Mouse (Mus musculus) limb, embryonic 14.5 days (tissue): ENCODE data around the gene Prcd. TPM values are rescaled to one million over a fixed set of nuclear protein-coding genes. Genes with fewer than 3 reads are reported as not detected.

Source experiments
- ATAC-seq: fragments of 200-750 bp; cut with Nextera tagmentation; 2 replicates; pipeline ENCODE4 v1.8.0; 2017; ENCODE audit warnings: low read depth, moderate number of reproducible peaks, moderate TSS enrichment; ENCODE audit not compliant: low FRiP score
- DNase-seq: peaks from one replicate; pipeline ENCODE4 v3.0.0-alpha.2; 2015; ENCODE audit warnings: low spot score
- H3K27ac ChIP-seq: fragments of 300-500 bp; sonication (generic); replicated peaks from 2 replicates; pipeline ENCODE4 v1.5.1; 2014; ENCODE audit warnings: low read depth, mild to moderate bottlenecking, low read length, moderate library complexity, mixed read lengths
- H3K27me3 ChIP-seq: fragments of 300-500 bp; sonication (generic); 2 replicates; pipeline ENCODE4 v1.6.1; 2014; ENCODE audit warnings: low read length, mixed read lengths; ENCODE audit not compliant: control insufficient read depth, insufficient read depth
- H3K36me3 ChIP-seq: fragments of 300-500 bp; sonication (generic); 2 replicates; pipeline ENCODE4 v1.6.1; 2014; ENCODE audit warnings: mild to moderate bottlenecking, low read length, moderate library complexity, mixed read lengths; ENCODE audit not compliant: control insufficient read depth, insufficient read depth
- H3K4me1 ChIP-seq: fragments of 300-500 bp; sonication (generic); 2 replicates; pipeline ENCODE4 v1.6.1; 2014; ENCODE audit warnings: antibody characterized with exemption, low read length, mixed read lengths; ENCODE audit not compliant: control insufficient read depth, insufficient read depth
- H3K4me2 ChIP-seq: fragments of 300-500 bp; sonication (generic); replicated peaks from 2 replicates; pipeline ENCODE4 v1.6.1; 2014; ENCODE audit warnings: low read depth, mild to moderate bottlenecking, low read length, moderate library complexity; ENCODE audit not compliant: severe bottlenecking
- H3K4me3 ChIP-seq: fragments of 300-500 bp; sonication (generic); replicated peaks from 2 replicates; pipeline ENCODE4 v1.5.1; 2014; ENCODE audit warnings: low read length
- H3K9ac ChIP-seq: fragments of 300-500 bp; sonication (generic); 2 replicates; pipeline ENCODE4 v1.6.1; 2014; ENCODE audit warnings: mild to moderate bottlenecking, low read depth, low read length, moderate library complexity; ENCODE audit not compliant: severe bottlenecking
- H3K9me3 ChIP-seq: fragments of 300-500 bp; sonication (generic); 2 replicates; pipeline ENCODE4 v1.6.1; 2016; ENCODE audit warnings: low read length; ENCODE audit not compliant: control insufficient read depth
- POLR2A ChIP-seq: fragments of 200-500 bp; IDR thresholded peaks from 2 replicates; pipeline ENCODE4 v1.8.0; 2012; ENCODE audit warnings: inconsistent platforms, mild to moderate bottlenecking, moderate library complexity, borderline replicate concordance; ENCODE audit not compliant: insufficient read depth, insufficient read length; ENCODE audit errors: extremely low read depth
- WGBS: fragments of 180-500 bp; shearing (Covaris S2); extraction: QIAGEN DNeasy Blood & Tissue Kit; methylation state at CpG from one replicate; pipeline ENCODE4 v1.1.7; 2014; 5-methylcytosine and 5-hydroxymethylcytosine counted together
- polyA plus RNA-seq, 2 experiments: library from polyadenylated mRNA; depleted of rRNA in 1 of 2; stranded (reverse) in 1 of 2; unstranded in 1 of 2; fragments of >200 nt; fragmentation: Nextera tagmentation in 1 of 2; extraction: Ambion mirVana in 1 of 2; gene quantifications; 2 replicates each; pipeline versions ENCODE4 v1.2.1 to v1.2.3; 2012 to 2014

Gene Prcd
- polyA plus RNA-seq, 2 experiments = 0.85 to 1.2 TPM

DNA sequence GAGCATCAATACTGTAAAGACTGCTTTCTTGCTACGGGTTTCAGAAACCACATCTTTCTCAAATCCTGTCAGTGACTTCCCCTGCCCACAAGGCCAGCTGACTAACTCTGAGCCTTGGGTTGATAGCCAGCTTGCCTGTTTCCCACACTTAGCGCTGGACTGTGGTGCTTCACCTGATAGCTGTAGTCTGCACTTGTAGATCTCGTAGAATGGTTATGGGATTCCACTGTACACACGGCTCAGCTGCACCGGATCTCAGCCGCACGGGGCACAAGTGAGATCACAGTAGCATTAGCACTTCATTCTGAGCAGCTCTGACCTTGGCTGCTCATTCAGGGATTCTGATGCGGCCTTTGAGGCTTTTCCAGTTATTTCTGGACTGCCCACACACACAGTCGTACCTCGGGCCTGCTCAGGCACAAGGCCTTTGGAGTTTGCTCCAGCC, 15.1 kb downstream of the Prcd start:
- ATAC-seq = no peak
- Histone ChIP-seq H3K36me3 (peaks cover 6% of the 10 kb centered on the region), H3K9ac (no peak overlapping the region), H3K27ac (no peak overlapping the region), H3K4me2 (no peak overlapping the region), H3K4me1 (peaks cover 15% of the 10 kb centered on the region; the same call in 1 of the 2 replicates), H3K9me3 (no peaks in the 10 kb centered on the region), H3K27me3 (no peaks in the 10 kb centered on the region), H3K4me3 (no peak overlapping the region)
- TF ChIP-seq POLR2A = no peak
- WGBS = 65% methylated on average over 10 of the region's 10 CpGs
- DNase-seq = no peak

DNA sequence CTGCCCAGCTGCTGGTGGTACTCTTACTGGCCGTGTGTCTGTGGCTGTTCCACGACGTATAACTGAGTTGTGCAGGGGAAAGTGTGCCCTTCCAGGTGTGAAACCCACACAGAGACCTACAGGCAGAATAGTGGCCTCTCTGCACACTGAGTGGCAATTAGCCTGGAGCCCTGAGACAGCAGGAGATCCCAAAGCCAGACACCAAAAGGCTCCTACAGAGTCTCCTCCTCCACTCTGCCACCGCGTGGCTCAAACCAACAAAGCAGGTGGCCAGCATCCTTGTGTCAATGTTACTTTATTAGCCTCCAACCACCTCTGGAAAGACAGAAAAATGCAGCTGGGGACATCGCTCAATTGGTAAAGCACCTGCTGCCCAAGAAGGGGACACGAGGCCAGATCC, 15.5 kb downstream of the Prcd start:
- 23% methylated on average over 7 of the region's 7 CpGs for WGBS
- no peak for DNase-seq

GRCm38 (mm10) chr11:116669316-116669715, 16.0 kb downstream of the Prcd start:
- ATAC-seq = no peak
- H3K4me3 ChIP-seq = no peak overlapping the region
- no peak for TF ChIP-seq POLR2A
- H3K36me3 ChIP-seq = peaks cover 16% of the 10 kb centered on the region
- no peaks in the 10 kb centered on the region for H3K9me3 ChIP-seq
- peaks cover 19% of the 10 kb centered on the region; the same call in 1 of the 2 replicates for H3K4me1 ChIP-seq
- WGBS = 13% methylated on average over 5 of the region's 5 CpGs
- no peak overlapping the region for H3K4me2 ChIP-seq
- no peak overlapping the region for H3K9ac ChIP-seq
- H3K27me3 ChIP-seq = no peaks in the 10 kb centered on the region
- DNase-seq = no peak
- H3K27ac ChIP-seq = no peak overlapping the region

More for the DNA sequence above, 15.5 kb downstream of the Prcd start:
- peaks cover 11% of the 10 kb centered on the region for H3K36me3 ChIP-seq
- H3K4me1 ChIP-seq = peaks cover 16% of the 10 kb centered on the region; the same call in 1 of the 2 replicates
- no peaks in the 10 kb centered on the region for H3K27me3 ChIP-seq
- H3K9ac ChIP-seq = no peak overlapping the region
- no peak for ATAC-seq
- no peak for TF ChIP-seq POLR2A
- H3K4me3 ChIP-seq = no peak overlapping the region
- no peak overlapping the region for H3K27ac ChIP-seq
- no peaks in the 10 kb centered on the region for H3K9me3 ChIP-seq
- H3K4me2 ChIP-seq = no peak overlapping the region

DNA sequence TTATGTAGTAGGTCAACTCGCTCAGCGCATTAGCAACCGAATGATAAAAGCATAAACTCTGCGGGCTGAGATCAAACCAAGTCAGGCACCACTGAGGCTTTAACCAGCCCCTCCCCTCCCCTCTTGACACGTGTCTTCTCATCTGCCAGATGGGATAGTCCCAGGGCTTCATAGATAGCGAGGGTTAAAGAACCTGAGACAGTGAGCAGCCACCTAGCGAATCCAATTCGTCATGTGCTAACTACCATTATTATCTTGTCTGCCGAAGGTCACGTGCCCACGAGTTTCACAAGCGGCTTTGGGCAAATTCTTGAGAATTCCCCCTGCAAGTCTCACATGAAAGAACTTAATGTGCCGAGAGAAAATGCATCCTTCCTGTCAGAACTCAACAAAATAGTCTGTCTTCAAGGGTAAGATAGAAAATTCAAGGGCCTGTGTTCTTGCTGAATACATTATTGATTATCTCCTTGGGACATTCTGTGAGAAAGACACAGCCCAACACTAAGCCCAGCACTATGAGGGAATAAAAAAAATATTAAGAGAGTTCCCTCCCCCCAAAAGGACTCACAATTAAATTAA, 16.5 kb downstream of the Prcd start:
- Histone ChIP-seq H3K9me3 (no peaks in the 10 kb centered on the region), H3K27me3 (no peaks in the 10 kb centered on the region), H3K4me3 (no peak overlapping the region), H3K4me1 (peaks cover 21% of the 10 kb centered on the region; the same call in 1 of the 2 replicates), H3K4me2 (no peak overlapping the region), H3K36me3 (peaks cover 21% of the 10 kb centered on the region), H3K27ac (no peak overlapping the region), H3K9ac (no peak overlapping the region)
- no peak for ATAC-seq
- WGBS = 45% methylated on average over 13 of the region's 13 CpGs
- no peak for TF ChIP-seq POLR2A
- no peak for DNase-seq

- TF ChIP-seq POLR2A = no peak
- no peaks in the 10 kb centered on the region for H3K27me3 ChIP-seq
- peaks cover 26% of the 10 kb centered on the region for H3K36me3 ChIP-seq
- H3K4me1 ChIP-seq = peaks cover 21% of the 10 kb centered on the region; the same call in 1 of the 2 replicates
- DNase-seq (no peak), ATAC-seq (no peak)
- H3K9me3 ChIP-seq = no peaks in the 10 kb centered on the region
- no peak overlapping the region for H3K4me3 ChIP-seq
- peak overlapping the region; percentile 77; the same call in 1 of the 2 replicates for H3K4me2 ChIP-seq
- 56% methylated on average over 7 of the region's 7 CpGs for WGBS
- H3K27ac ChIP-seq = no peak overlapping the region
- no peak overlapping the region for H3K9ac ChIP-seq
Observed at GRCm38 (mm10) chr11:116670386-116670785, 17.1 kb downstream of the Prcd start.
